Mouse (Mus musculus) hindbrain, embryonic 15.5 days (tissue): Measurements from ENCODE around the gene Foxb2. TPM values are rescaled to one million over a fixed set of nuclear protein-coding genes. Genes with fewer than 3 reads are reported as not detected.

ENCODE experiments used
- polyA plus RNA-seq: library from polyadenylated mRNA; unstranded; fragments of >200 nt; fragmentation: Nextera tagmentation; extraction: Ambion mirVana; gene quantifications from 2 replicates; pipeline ENCODE4 v1.2.1, GENCODE M21; 2015

Foxb2 gene
- polyA plus RNA-seq, 1 experiment from 2014 or later: 2.5 TPM

Other genes starting within 250 kb of the Foxb2 start
- gene Vps13a, start 92.9 kb downstream of the Foxb2 start, polyA plus RNA-seq: 9.7 and 10.5 TPM in 2 replicates
- 8.2 and 9.4 TPM in 2 replicates for gene Prune2, start 82.3 kb upstream of the Foxb2 start, polyA plus RNA-seq